Mouse (Mus musculus): ENCODE measurements at regions not wholly inside any gene's neighbourhood (a gene's known extent, or its start where the extent isn't known, plus 50 kb on each side); places are given as distances from the start of the nearest gene placed in this dataset.

DNA sequence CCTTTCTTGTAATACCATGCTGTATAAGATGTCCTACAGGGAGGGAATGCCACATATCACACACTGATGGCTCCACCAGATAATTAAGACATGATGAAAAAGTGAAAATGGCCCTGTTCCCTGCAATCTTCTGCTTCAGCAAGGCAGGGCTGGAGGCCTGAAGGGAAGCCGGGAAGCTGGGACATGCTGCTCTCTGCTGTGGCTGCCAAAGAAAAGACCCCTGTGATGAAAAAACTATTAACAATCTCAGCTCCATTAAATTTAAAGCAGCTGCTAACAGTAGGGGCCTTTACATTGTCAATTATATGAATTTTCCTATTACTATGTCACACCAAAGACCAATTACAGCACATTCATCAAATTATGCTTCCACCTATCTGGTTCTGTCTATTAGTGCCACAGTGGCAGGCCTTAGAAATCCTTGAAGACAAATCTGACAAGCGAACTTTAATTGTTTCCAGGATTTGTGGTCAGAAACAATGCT lies 239.8 kb downstream of the Gm11232 start:
- TF ChIP-seq CTCF (IDR thresholded peaks at IDR 0.05) = no peak
- no peak for TF ChIP-seq EP300 (IDR thresholded peaks at IDR 0.05)
